Mouse (Mus musculus) kidney, adult 2 months (tissue): Measurements from ENCODE around the gene Sec24a. TPM values are rescaled to one million over a fixed set of nuclear protein-coding genes. Genes with fewer than 3 reads are reported as not detected.
A peak's percentile ranks its signal among the peaks of the same experiment; 100 is the strongest.
"Not testable (repeated sequence)": the region's sequence is repeated elsewhere in the genome, so short reads cannot be mapped to it uniquely, and the experiment has no call there.

Experiments
- DNase-seq: peaks from one replicate; pipeline ENCODE4 v3.0.0; 2021
- H3K27ac ChIP-seq: fragments of 200-500 bp; 2 replicates; pipeline ENCODE4 v1.5.1; 2012; ENCODE audit warnings: low read depth, low read length, control low read depth, inconsistent platforms; ENCODE audit not compliant: insufficient read depth
- H3K27me3 ChIP-seq: fragments of 200-500 bp; replicated peaks from 2 replicates; pipeline ENCODE4 v1.6.1; 2012; ENCODE audit warnings: mild to moderate bottlenecking, moderate library complexity, low read length, inconsistent platforms; ENCODE audit not compliant: control insufficient read depth, insufficient read depth
- H3K36me3 ChIP-seq: fragments of 200-500 bp; 2 replicates; pipeline ENCODE4 v1.6.1; 2012; ENCODE audit warnings: mild to moderate bottlenecking, moderate library complexity, low read length, inconsistent platforms; ENCODE audit not compliant: control insufficient read depth, insufficient read depth
- H3K4me1 ChIP-seq: fragments of 200-500 bp; 2 replicates; pipeline ENCODE4 v1.6.1; 2011; ENCODE audit warnings: low read length; ENCODE audit not compliant: control insufficient read depth, insufficient read depth
- H3K4me3 ChIP-seq: fragments of 200-500 bp; 2 replicates; pipeline ENCODE4 v1.5.1; 2011; ENCODE audit warnings: mild to moderate bottlenecking, low read depth, low read length, control low read depth; ENCODE audit not compliant: insufficient read depth
- CTCF ChIP-seq: fragments of 200-500 bp; conservative IDR thresholded peaks from 2 replicates; pipeline ENCODE4 v1.5.1; 2011; ENCODE audit warnings: low read depth, mild to moderate bottlenecking, control low read depth, low read length, moderate library complexity, mixed read lengths; ENCODE audit not compliant: insufficient read depth, insufficient read length
- POLR2A ChIP-seq: fragments of 200-500 bp; IDR thresholded peaks from one replicate; pipeline ENCODE4 v1.6.1; 2011; ENCODE audit warnings: low read depth, low read length, control low read depth
- WGBS: fragments of 180-500 bp; shearing (Covaris S2); methylation state at CpG from one replicate; pipeline ENCODE4 v1.1.7; 2018; 5-methylcytosine and 5-hydroxymethylcytosine counted together
- polyA plus RNA-seq: library from polyadenylated mRNA; depleted of rRNA; stranded (reverse); fragments of >200 nt; gene quantifications from 2 replicates; pipeline ENCODE4 v1.2.3, GENCODE M21; 2012

The Sec24a gene
- polyA plus RNA-seq, 1 experiment: 14.8 TPM

DNA sequence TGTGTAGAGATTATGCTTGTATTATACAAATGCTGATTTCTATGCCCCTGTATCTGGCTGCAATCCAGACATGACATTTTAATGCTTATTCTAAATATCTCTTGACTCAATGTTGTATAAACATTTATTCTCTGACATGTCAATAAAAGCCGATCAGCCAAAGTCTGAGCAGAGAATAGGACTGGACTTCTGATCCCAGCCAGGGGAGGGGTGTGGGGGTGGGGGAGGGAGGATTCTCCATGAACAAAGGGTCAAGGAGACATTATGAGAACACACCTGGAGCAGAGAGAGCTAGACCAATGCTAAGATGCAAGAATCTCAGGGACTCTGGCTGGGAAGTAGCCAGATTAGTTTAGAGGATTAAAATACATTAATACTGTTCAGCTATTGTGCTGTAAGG is 17.3 kb downstream of the Sec24a start:
- Histone ChIP-seq H3K27me3 (no peaks in the 10 kb centered on the region), H3K36me3 (peaks cover 5% of the 10 kb centered on the region), H3K4me1 (peaks cover 6% of the 10 kb centered on the region; the same call in 1 of the 2 replicates), H3K4me3 (no peak overlapping the region), H3K27ac (no peak overlapping the region)
- WGBS: 58% methylated on average over 1 of the region's 1 CpGs
- TF ChIP-seq POLR2A (no peak), CTCF (no peak)
- DNase-seq: peak; percentile 21

- TF ChIP-seq CTCF (no peak), POLR2A (no peak)
- Histone ChIP-seq H3K36me3 (peaks cover 5% of the 10 kb centered on the region), H3K4me3 (no peak overlapping the region)
These were observed 22.7 kb downstream of the Sec24a start for GRCm38 (mm10) chr11:51740701-51741100.

DNA sequence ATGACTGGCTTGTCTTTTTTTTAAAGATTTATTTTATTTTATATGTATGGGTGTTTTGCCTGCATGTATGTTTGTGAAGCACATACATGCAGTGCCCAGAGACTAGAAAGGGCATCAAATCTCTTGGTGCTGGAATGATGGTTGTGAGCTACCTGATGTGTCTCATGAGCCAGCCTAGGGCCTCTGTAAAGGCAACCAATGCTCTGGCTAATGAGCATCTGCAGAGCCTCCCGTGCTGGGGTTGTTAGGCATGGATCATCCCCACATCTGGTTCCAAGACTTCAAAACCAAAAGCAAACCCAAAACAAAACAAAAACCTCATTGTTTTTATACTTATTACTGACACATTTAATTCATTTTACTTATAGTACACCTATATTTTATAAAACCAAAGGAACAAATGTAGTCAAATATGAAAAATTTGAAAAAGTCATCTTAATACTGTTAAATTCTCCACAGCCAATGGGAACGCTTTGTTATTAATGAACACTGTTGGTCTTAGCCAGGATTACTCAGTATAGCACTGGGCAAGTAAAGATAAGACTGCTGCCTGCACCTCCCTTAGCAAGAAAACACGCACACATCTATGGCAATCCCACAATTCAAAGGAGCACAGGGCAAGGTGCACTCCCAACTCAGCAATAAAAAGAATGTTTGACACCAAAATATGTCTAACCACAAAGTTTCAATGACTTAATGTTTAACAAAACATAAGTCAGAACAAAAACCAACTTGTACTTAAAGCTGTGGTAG is 24.6 kb downstream of the Sec24a start:
- Histone ChIP-seq H3K4me1 (no peaks in the 10 kb centered on the region; the same call in 1 of the 2 replicates), H3K36me3 (peaks cover 5% of the 10 kb centered on the region), H3K27me3 (no peaks in the 10 kb centered on the region), H3K27ac (no peak overlapping the region), H3K4me3 (no peak overlapping the region)
- 69% methylated on average over 3 of the region's 3 CpGs for WGBS
- peak; percentile 22 for DNase-seq
- TF ChIP-seq POLR2A (no peak), CTCF (no peak)

More at GRCm38 (mm10) chr11:51740701-51741100, 22.7 kb downstream of the Sec24a start:
- H3K27ac ChIP-seq: no peak overlapping the region
- WGBS: 93% methylated on average over 3 of the region's 3 CpGs
- H3K4me1 ChIP-seq: peaks cover 2% of the 10 kb centered on the region; the same call in 1 of the 2 replicates
- H3K27me3 ChIP-seq: no peaks in the 10 kb centered on the region
- DNase-seq: no peak

- not testable (repeated sequence) for H3K36me3 ChIP-seq, H3K27me3 ChIP-seq, DNase-seq, H3K4me3 ChIP-seq, H3K27ac ChIP-seq, H3K4me1 ChIP-seq
- WGBS: 96% methylated on average over 13 of the region's 13 CpGs
These were observed 29.2 kb downstream of the Sec24a start for GRCm38 (mm10) chr11:51734218-51734617.

DNA sequence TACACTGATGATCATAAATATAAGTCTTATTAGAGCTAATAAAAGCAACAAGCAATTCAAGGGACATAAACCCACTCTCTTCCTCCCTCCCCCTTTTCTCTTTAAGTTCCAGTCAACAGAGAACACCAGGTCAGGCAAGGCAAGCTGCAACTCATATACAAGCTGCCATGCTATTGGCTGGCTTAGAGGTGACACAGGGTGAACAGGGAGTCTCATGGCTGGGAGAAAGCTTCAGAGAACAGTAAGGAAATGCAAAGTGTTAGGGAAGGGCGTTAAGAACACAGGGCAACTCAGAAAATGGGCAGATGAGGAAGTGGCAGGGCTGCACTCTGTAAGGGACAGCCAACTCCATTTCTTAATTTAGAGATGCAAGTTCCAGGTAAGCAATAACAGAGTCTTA is 30.6 kb downstream of the Sec24a start:
- peaks cover 2% of the 10 kb centered on the region for H3K36me3 ChIP-seq

GRCm38 (mm10) chr11:51721066-51721465 is 42.4 kb downstream of the Sec24a start:
- peaks cover 14% of the 10 kb centered on the region; the same call in 1 of the 2 replicates for H3K36me3 ChIP-seq
- 93% methylated on average over 11 of the region's 11 CpGs for WGBS

More for the DNA sequence above, 30.6 kb downstream of the Sec24a start:
- no peak overlapping the region for H3K27ac ChIP-seq
- no peaks in the 10 kb centered on the region for H3K4me1 ChIP-seq
- DNase-seq: no peak
- H3K4me3 ChIP-seq: no peak overlapping the region
- TF ChIP-seq POLR2A (no peak), CTCF (no peak)
- WGBS: 66% methylated on average over 1 of the region's 1 CpGs
- H3K27me3 ChIP-seq: no peaks in the 10 kb centered on the region

DNA sequence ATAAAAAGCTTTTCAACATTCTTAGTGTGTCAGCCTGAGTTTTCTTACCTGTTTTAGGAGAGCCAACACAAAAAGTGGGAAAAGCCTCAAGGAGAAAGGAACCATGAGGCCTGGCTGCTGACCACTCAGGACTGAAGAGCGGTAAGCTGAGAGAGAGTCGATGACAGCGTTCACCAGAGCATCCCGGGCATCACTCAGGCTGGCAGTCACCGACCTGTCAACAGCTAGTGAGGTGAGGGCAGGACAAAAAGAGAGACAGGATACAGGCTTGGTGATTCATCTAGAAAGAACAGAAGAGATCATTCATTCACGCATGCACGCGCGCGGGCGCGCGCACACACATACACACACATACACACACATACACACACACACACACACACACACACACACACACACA is 56.4 kb downstream of the Sec24a start:
- Histone ChIP-seq H3K4me3 (no peak overlapping the region), H3K27me3 (no peaks in the 10 kb centered on the region), H3K27ac (no peak overlapping the region), H3K36me3 (peaks cover 13% of the 10 kb centered on the region), H3K4me1 (no peaks in the 10 kb centered on the region)
- TF ChIP-seq CTCF (no peak), POLR2A (no peak)
- 92% methylated on average over 13 of the region's 13 CpGs for WGBS
- DNase-seq: no peak

More at GRCm38 (mm10) chr11:51721066-51721465, 42.4 kb downstream of the Sec24a start:
- H3K4me1 ChIP-seq: no peaks in the 10 kb centered on the region
- no peak for TF ChIP-seq CTCF
- no peak for TF ChIP-seq POLR2A
- H3K4me3 ChIP-seq: no peak overlapping the region
- H3K27me3 ChIP-seq: no peaks in the 10 kb centered on the region
- no peak for DNase-seq
- no peak overlapping the region for H3K27ac ChIP-seq

- TF ChIP-seq CTCF (no peak), POLR2A (no peak)
- DNase-seq: no peak
- Histone ChIP-seq H3K27ac (no peak overlapping the region), H3K4me3 (no peak overlapping the region), H3K36me3 (peaks cover 12% of the 10 kb centered on the region), H3K27me3 (no peaks in the 10 kb centered on the region), H3K4me1 (no peaks in the 10 kb centered on the region)
- WGBS: 95% methylated on average over 10 of the region's 10 CpGs
These were observed 57.0 kb downstream of the Sec24a start for GRCm38 (mm10) chr11:51706451-51706850.
